Mouse (Mus musculus) left cerebral cortex, adult 18-20 months (tissue): Measurements from ENCODE around the gene Gm21760. TPM values are rescaled to one million over a fixed set of nuclear protein-coding genes. Genes with fewer than 3 reads are reported as not detected.
"Not testable (repeated sequence)": the region's sequence is repeated elsewhere in the genome, so short reads cannot be mapped to it uniquely, and the experiment has no call there.

Experiments used
- DNase-seq, 2 experiments: peaks; one replicate each; pipeline ENCODE4 v3.0.0; 2021 to 2022; ENCODE audit warnings: low spot score in 2 of 2, mixed read lengths in 1 of 2
- long read RNA-seq, 2 experiments: library from polyadenylated mRNA; stranded (forward); transcript quantifications; one replicate each; pipeline ENCODE4 v2.0.0; 2021
- total RNA-seq, 2 experiments: library from RNA; stranded (reverse); gene quantifications; 2 replicates each; pipeline ENCODE4 v1.2.3; 2021

The Gm21760 gene
- not detected for total RNA-seq
- long read RNA-seq, experiment 1: 0 reads
- long read RNA-seq, experiment 2: 0 reads

GRCm38 (mm10) chrY:80133479-80133878, at the start of gene Gm21760:
TSS of gene Gm21760 (plus strand) at chrY:80133779.
- DNase-seq: not testable (repeated sequence)
